Mouse (Mus musculus) adrenal gland, adult (tissue): ENCODE data around the gene Olfr1424.
"Not testable (repeated sequence)": the region's sequence is repeated elsewhere in the genome, so short reads cannot be mapped to it uniquely, and the experiment has no call there.

ENCODE experiments used
- DNase-seq, 2 experiments: peaks; one replicate each; pipeline ENCODE4 v3.0.0; 2022 to 2023; ENCODE audit warnings: low spot score in 1 of 2; ENCODE audit not compliant: inconsistent age in 2 of 2

Olfr1424 gene

GRCm38 (mm10) chr19:12062582-12062981 is at the start of gene Olfr1424:
Olfr1424 (minus strand) TSS chr19:12062682.
- DNase-seq = not testable (repeated sequence)

GRCm38 (mm10) chr19:12104541-12104940 is 42.1 kb upstream of the Olfr1424 start:
- DNase-seq = no peak

- DNase-seq = no peak
These were observed 40.8 kb upstream of the Olfr1424 start, which contains the start of gene Olfr1427 for GRCm38 (mm10) chr19:12103234-12103633. Olfr1427 (minus strand) TSS chr19:12103334.

- DNase-seq = no peak
These were observed 29.4 kb upstream of the Olfr1424 start, which contains the start of gene Olfr1426 for GRCm38 (mm10) chr19:12091913-12092312. Olfr1426 (minus strand) TSS chr19:12092013.

GRCm38 (mm10) chr19:12077631-12078030 is 15.1 kb upstream of the Olfr1424 start, which contains the start of gene Olfr1425:
Olfr1425 (minus strand) TSS chr19:12077731.
- DNase-seq = not testable (repeated sequence)

- DNase-seq = not testable (repeated sequence)
These were observed 7.1 kb upstream of the Olfr1424 start for GRCm38 (mm10) chr19:12069546-12069945.

GRCm38 (mm10) chr19:12067806-12068205 is 5.3 kb upstream of the Olfr1424 start:
- DNase-seq = not testable (repeated sequence)

- DNase-seq = no peak
These were observed 19.3 kb downstream of the Olfr1424 start for GRCm38 (mm10) chr19:12043163-12043562.

GRCm38 (mm10) chr19:12041217-12041616 is 21.3 kb downstream of the Olfr1424 start, which contains the start of gene Olfr1423:
Olfr1423 (minus strand) TSS chr19:12041317.
- DNase-seq = no peak

GRCm38 (mm10) chr19:12037727-12038126 is 24.8 kb downstream of the Olfr1424 start:
- no peak for DNase-seq

GRCm38 (mm10) chr19:12026606-12027005 is 35.9 kb downstream of the Olfr1424 start:
- DNase-seq = no peak

GRCm38 (mm10) chr19:12025333-12025732 is 37.1 kb downstream of the Olfr1424 start:
- peak in 1 of 2 experiments; percentile 13 for DNase-seq

- peak in 1 of 2 experiments; percentile 19 for DNase-seq
These were observed 38.3 kb downstream of the Olfr1424 start for GRCm38 (mm10) chr19:12024149-12024548.

- peak in 1 of 2 experiments; percentile 24 for DNase-seq
These were observed 46.3 kb downstream of the Olfr1424 start for GRCm38 (mm10) chr19:12016192-12016591.

- DNase-seq = no peak
These were observed 46.8 kb downstream of the Olfr1424 start for GRCm38 (mm10) chr19:12015708-12016107.

- DNase-seq = peak; percentile 84 to 94
These were observed 49.3 kb downstream of the Olfr1424 start for GRCm38 (mm10) chr19:12013228-12013627.

GRCm38 (mm10) chr19:12012615-12013014 is 49.9 kb downstream of the Olfr1424 start:
- no peak for DNase-seq

GRCm38 (mm10) chr19:12011560-12012556 is 50.6 kb downstream of the Olfr1424 start:
- DNase-seq = peak; percentile 91 to 98

- DNase-seq = peak; percentile 76 to 96
These were observed 51.4 kb downstream of the Olfr1424 start for GRCm38 (mm10) chr19:12010916-12011559.

- DNase-seq = peak; percentile 86 to 93
These were observed 52.2 kb downstream of the Olfr1424 start for GRCm38 (mm10) chr19:12010281-12010771.
